Mouse (Mus musculus) heart, postnatal 25 days (tissue): ENCODE results near the gene Ralgds. TPM values are rescaled to one million over a fixed set of nuclear protein-coding genes. Genes with fewer than 3 reads are reported as not detected.

Experiments used
- DNase-seq: peaks from one replicate; pipeline ENCODE4 v3.0.0; 2022; ENCODE audit warnings: low spot score
- intact Hi-C: fragments of 180-260 bp; cut with DNase I; formaldehyde crosslinking; loops from one replicate; pipeline ENCODE4 v1.15.1; 2025
- total RNA-seq, 2 experiments: library from RNA; stranded (reverse); gene quantifications; 2 replicates each; pipeline ENCODE4 v1.2.3; 2021

The Ralgds gene
- total RNA-seq, 2 experiments from 2014 or later, result 11.9 to 13.8 TPM

DNA sequence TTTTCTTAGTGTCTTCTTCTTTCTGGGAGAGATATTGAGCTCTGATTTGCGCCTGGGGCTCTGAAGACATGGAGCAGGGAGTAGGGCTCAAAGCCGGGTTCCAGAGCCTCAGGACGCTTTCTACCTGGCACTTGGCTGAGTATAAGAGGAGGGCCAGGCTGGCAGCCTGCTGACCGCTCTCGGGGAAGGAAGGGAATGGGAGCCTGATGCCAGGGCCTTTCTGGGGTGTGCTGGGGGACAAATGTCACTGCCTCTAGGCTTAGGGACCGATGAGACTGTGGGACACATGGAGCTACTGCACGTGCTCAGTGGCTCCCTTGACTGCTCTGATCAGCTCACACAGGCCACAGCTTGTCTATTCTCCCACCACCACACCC, 15.4 kb downstream of the Ralgds start:
- DNase-seq, result no peak
- intact Hi-C loops, result no loop called here

DNA sequence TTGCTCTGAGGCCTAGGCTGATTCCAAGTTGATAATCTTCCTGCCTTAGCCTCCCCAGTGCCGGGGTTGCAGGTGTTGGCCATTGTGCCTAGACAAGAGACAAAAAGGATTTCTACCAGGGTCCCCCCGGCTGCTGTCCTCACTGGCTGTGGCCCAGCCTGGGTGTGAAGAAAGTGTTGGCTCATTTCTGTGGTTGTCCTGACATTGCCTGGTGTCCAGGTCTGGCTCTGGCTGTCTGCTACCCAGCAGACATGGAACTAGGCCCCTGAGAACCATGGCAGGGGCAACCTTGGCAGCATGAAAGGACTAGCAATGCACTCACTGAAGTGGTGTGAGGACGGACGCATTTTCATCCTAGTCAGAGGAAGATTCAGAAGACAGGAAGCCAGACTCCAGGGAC, 16.9 kb downstream of the Ralgds start:
- no peak for DNase-seq
- intact Hi-C loops, result no loop called here

DNA sequence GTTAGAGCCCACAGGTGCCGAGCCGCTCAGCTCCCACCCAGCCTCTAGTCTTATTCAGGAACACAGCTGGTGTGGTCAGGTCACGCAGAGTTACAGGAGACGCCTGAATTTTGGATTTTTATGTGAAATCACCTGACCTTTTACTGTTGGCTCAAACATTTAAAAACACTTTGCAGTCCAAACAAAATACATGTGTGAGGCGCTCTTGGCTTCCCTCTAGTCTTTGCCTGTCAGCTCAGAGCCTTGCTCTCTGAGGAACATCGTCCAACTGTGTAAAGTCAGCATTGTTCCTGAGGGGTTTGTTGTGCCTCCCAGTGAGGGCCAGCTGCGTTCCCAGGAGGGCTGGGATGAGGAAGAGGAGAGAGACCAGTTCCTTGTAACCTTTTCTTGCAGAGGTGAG, 17.4 kb downstream of the Ralgds start:
- intact Hi-C loops, result no loop called here
- no peak for DNase-seq

- intact Hi-C loops, result no loop called here
These were observed 20.2 kb downstream of the Ralgds start for GRCm38 (mm10) chr2:28532938-28533771.

GRCm38 (mm10) chr2:28533901-28534435, 21.0 kb downstream of the Ralgds start:
- no peak for DNase-seq
- intact Hi-C loops, result no loop called here

More at GRCm38 (mm10) chr2:28532938-28533771, 20.2 kb downstream of the Ralgds start:
- peak; percentile 84 for DNase-seq

DNA sequence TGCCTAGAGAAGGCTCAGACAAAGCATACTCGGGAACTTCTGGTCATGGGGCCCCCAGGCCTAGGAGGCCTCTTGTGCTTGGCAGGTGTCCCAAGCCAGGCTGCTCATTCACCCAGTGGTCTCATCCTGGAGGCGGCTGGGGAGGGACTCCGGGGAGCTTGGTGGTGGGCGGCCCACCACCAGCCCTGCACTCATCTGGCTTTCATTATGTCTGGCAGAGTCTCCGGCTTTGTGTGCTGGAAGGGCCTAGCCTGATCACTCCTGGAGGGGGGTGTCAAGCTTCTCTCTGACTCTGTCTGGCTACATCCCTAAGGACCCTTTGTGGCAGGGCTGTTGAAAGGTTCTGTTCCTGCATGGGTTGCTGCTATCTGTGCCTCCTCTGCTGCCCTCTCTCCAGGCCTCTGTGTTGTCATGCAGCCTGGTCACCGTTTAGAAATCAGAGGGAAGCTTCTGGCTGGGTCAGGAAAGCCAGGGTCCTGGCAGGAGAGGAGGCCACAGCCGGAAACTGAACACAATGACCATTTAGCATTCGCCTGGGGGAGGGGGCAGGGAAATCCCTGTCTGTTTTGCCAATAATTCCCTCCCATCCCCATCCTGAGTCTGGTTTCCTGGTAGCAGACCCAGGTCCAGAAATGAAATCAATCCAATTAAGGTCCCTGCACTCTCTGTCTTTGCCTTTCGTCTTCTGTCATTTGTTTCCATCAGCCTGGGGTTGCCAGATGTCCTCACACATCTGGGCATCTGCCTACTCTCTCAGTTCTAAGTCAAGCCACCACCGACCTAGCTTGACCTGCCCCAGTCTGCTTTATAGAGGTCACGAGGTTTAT, 21.7 kb downstream of the Ralgds start:
- intact Hi-C loops, result no loop called here
- peak; percentile 42 for DNase-seq

GRCm38 (mm10) chr2:28535263-28535540, 22.3 kb downstream of the Ralgds start:
- no peak for DNase-seq
- intact Hi-C loops, result no loop called here

DNA sequence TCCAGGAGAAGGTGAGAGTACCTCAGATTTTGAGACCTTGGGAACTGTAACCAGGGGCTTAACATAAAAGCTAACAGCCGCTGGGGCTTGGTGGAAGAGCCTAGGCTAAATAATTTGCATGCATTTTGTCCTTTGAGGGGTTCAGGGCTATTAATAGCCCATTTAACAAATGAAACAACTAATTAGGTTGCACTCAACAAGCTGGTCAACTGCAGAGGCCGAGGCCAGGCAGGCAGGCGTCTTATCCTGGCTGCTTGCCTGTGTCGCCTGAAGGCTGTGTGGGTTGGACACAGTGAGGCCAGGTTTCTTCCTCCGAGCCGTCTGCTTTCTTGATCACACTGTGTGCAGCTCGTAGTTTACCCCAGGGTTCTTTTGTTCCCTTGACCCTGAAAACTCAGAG, 22.7 kb downstream of the Ralgds start:
- no peak for DNase-seq
- intact Hi-C loops, result no loop called here

GRCm38 (mm10) chr2:28536166-28536565, 23.2 kb downstream of the Ralgds start:
- intact Hi-C loops, result no loop called here
- no peak for DNase-seq

GRCm38 (mm10) chr2:28536766-28537633, 24.1 kb downstream of the Ralgds start:
- intact Hi-C loops, result no loop called here
- DNase-seq, result no peak

GRCm38 (mm10) chr2:28537634-28537920, 24.7 kb downstream of the Ralgds start:
- intact Hi-C loops, result no loop called here
- no peak for DNase-seq

DNA sequence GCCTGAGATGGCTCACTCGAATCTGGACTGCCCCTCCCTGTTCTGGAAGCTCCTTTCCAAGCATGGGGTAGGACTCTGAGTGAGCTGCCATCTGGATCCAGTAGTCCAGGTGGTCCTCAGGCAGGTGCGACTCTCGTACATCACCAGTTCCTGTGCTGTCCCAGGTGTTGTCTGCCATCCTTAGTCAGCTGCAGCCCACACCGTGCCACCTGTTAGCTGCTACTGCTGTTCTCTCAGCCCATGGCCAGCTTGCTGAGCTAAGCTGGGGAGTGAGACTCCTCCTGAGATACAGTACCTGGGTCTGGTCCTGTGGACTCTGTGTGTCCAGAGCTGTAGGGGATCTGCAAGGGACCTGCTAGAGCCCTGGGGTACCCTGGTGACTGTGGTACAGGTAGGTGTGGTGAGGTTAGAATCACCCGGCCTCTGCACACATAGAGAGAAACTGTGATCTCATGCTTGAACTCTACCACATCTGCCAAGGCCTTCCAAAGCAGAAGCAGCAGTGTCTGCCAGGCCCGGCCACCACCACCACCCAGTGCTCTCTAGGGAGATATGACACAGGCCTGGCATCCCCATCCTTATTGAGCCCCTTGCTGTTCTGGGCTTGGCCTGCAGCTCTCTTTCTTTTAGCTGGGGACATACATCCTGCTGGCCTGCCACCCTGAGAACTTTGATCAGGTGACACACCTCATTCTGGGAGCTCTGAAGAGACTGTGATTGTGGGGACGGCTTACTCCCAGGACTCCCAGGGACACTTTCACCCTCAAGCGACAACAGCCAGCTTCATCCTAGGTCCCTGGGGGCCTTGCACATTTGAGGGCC, 25.3 kb downstream of the Ralgds start:
- no peak for DNase-seq
- intact Hi-C loops, result no loop called here

DNA sequence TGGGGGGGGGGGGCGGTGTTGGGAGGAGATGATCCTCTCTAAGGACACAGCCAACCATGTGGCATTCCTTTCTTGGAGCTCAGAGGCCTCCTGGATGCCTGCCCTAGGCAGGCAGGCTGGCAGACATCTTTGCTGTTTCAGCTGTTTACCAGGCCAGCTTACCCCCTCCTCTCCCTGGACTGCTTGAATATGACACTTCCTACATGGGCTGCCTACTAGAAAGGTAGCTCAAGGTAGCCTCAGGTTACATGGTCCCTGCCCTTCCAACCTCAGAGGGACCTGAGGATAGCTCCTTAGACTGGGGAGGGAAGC, 25.8 kb downstream of the Ralgds start:
- intact Hi-C loops, result no loop called here
- no peak for DNase-seq

- peak; percentile 50 for DNase-seq
- intact Hi-C loops, result no loop called here
These were observed 26.3 kb downstream of the Ralgds start for GRCm38 (mm10) chr2:28539206-28539605.

DNA sequence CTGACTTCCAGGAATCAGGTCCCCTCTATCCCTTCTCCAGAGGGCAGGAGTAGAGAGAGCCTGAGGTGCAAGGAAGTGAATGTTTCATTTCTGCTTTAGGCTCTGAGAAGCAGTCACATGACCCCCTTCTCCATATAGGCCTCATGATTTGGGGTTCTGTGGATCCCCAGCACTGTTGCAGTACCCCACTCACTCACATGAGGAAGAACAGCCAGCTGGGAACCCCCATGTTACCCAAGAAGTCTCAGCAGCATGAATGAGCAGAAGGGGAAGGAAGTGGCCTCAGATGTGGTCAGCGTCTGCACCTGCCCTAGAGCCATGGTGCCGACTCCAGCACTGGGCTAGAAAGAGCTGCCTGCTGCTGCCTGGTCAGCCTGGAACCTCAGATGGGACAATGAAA, 27.0 kb downstream of the Ralgds start:
- DNase-seq, result no peak
- intact Hi-C loops, result no loop called here

DNA sequence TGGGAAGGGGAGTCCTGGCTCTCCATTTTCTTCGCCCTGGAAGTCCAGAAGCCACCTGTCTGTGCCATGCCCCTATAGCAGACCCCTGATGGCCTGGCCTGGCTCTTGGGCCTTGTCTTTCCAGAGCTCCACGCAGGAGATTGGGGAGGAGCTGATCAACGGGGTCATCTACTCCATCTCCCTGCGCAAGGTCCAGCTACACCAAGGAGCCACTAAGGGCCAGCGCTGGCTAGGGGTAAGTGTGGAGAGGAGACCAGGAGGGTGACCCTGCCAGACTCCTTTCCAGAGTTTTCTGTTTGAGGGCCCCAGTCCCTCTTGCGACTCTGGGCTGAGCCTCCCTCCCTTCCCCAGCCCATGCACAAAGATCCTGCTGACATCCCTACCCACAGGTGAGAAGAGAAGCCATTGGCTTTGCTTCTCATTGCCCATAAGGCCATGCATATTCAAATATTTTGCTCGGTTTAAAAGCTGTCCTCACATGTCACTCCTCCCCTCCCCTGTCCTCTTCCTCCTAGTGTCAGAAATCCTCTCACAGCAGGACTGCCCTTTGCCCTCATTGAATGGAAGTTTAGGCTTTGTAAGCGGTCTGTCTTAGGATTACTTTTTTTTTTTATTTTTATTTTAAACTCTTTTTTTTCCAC, 27.8 kb downstream of the Ralgds start:
- no peak for DNase-seq
- intact Hi-C loops, result no loop called here

GRCm38 (mm10) chr2:28543894-28544293, 31.0 kb downstream of the Ralgds start:
- DNase-seq, result no peak
- intact Hi-C loops, result no loop called here

GRCm38 (mm10) chr2:28545976-28546375, 33.1 kb downstream of the Ralgds start:
- intact Hi-C loops, result no loop called here
- no peak for DNase-seq

GRCm38 (mm10) chr2:28546560-28546959, 33.6 kb downstream of the Ralgds start:
- DNase-seq, result no peak
- intact Hi-C loops, result no loop called here
